Mouse (Mus musculus): ENCODE data around the gene March4. TPM values are rescaled to one million over a fixed set of nuclear protein-coding genes. Genes with fewer than 3 reads are reported as not detected.

Gene March4
- polyA plus RNA-seq, 1 experiment = 0.01 TPM

DNA sequence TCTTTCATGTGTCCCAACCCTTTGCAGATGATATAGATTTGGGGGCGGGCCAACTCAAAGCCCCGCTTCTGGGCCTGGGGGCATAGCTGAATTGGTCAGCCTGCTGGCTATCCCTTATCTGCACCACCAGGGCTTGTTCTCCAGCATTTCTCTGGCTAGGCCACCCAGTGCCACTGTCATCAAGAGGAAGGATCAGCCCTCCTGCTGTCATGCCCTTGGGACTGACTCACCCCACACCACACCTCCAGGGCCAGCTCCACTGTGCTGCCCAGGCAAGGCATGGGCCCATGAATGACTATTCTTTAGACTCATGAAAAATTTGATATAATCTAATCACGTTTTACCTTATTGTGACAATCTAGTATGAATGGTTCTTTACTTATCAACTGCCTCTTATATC lies 19.7 kb upstream of the March4 start:
- Histone ChIP-seq H3K4me3 (no peak overlapping the region), H3K27me3 (ENCODE audit: control insufficient read depth, insufficient read depth, insufficient read length) (no peaks in the 10 kb centered on the region), H3K36me3 (ENCODE audit: control insufficient read depth, insufficient read depth) (no peaks in the 10 kb centered on the region), H3K79me2 (ENCODE audit: control insufficient read depth, insufficient read depth) (no peaks in the 10 kb centered on the region), H3ac (ENCODE audit: control insufficient read depth, insufficient read length) (no peak overlapping the region), H3K4me2 (ENCODE audit: low read depth) (no peak overlapping the region)
- TF ChIP-seq CEBPB (IDR thresholded peaks at IDR 0.05; ENCODE audit: insufficient read depth, poor library complexity, severe bottlenecking) (no peak), TCF3 (IDR thresholded peaks at IDR 0.05; ENCODE audit: insufficient read length, low read depth) (no peak), E2F4 (IDR thresholded peaks at IDR 0.05; ENCODE audit: insufficient read depth) (no peak)

DNA sequence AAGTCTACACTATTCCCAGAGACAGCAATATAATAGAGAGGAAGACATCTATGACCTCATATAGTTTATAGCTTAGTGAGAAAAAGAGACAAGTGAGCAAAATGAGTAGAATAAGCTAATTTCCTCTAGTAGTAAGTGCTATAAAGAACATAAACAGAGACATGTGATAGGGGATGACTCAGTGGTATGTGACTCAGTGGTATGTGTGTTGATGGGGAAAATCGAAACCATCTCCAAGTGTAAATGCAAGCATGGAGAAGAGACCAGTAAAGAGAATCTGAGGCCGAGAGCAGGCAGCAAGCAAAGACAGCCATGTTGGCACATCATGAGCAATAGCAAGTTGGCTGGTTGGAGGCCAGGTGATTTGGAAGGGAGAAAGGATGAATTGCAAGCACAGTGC lies 13.6 kb upstream of the March4 start:
- Histone ChIP-seq H3K27me3 (ENCODE audit: control insufficient read depth, insufficient read depth, insufficient read length) (no peaks in the 10 kb centered on the region), H3K4me3 (no peak overlapping the region), H3ac (ENCODE audit: control insufficient read depth, insufficient read length) (no peak overlapping the region), H3K36me3 (ENCODE audit: control insufficient read depth, insufficient read depth) (no peaks in the 10 kb centered on the region), H3K79me2 (ENCODE audit: control insufficient read depth, insufficient read depth) (no peaks in the 10 kb centered on the region), H3K4me2 (ENCODE audit: low read depth) (no peak overlapping the region)
- TF ChIP-seq MYOD1 (IDR thresholded peaks at IDR 0.05; ENCODE audit: control insufficient read depth in 1 of 3, insufficient read length in 2 of 3, low read depth in 2 of 3) (no peak), REST (IDR thresholded peaks at IDR 0.05; ENCODE audit: insufficient read depth, insufficient read length) (no peak), POLR2AphosphoS2 (IDR thresholded peaks at IDR 0.05; ENCODE audit: insufficient read length, low read depth) (no peak), TCF3 (IDR thresholded peaks at IDR 0.05; ENCODE audit: insufficient read length, low read depth) (no peak), USF1 (IDR thresholded peaks at IDR 0.05; ENCODE audit: low read depth) (peak; percentile 47)

DNA sequence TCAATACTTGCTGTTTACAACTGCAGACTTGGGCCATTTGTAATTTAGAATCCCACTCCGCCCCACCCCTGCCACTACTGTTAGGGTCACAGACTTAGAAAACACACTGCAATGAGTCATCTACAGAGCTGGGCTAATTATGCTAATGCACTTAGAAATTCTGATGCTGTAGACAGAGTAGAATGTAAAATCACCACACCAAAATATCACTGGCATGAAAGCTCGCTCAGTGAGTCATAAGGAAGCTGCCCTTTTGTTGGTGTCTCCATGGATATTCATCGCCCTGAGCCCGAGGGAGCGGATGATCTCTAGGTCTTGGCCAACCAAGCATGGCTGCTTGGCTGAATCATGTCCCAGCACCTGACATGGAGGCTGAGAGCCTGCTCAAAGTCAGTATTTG lies 1.5 kb upstream of the March4 start:
- TF ChIP-seq TCF12 (IDR thresholded peaks at IDR 0.05; ENCODE audit: insufficient read depth, poor library complexity, severe bottlenecking) (no peak), CEBPB (IDR thresholded peaks at IDR 0.05; ENCODE audit: insufficient read depth, poor library complexity, severe bottlenecking) (no peak), POLR2AphosphoS2 (IDR thresholded peaks at IDR 0.05; ENCODE audit: insufficient read length, low read depth) (no peak), MYOG (IDR thresholded peaks at IDR 0.05; ENCODE audit: control insufficient read depth in 1 of 3, insufficient read depth in 1 of 3, insufficient read length in 2 of 3, low read depth in 2 of 3) (no peak), MYOD1 (IDR thresholded peaks at IDR 0.05; ENCODE audit: control insufficient read depth in 1 of 3, insufficient read length in 2 of 3, low read depth in 2 of 3) (no peak), TCF3 (IDR thresholded peaks at IDR 0.05; ENCODE audit: insufficient read length, low read depth) (no peak), SRF (IDR thresholded peaks at IDR 0.05; ENCODE audit: control insufficient read depth, insufficient read length, low read depth) (no peak), USF1 (IDR thresholded peaks at IDR 0.05; ENCODE audit: low read depth) (no peak), E2F4 (IDR thresholded peaks at IDR 0.05; ENCODE audit: insufficient read depth) (no peak), REST (IDR thresholded peaks at IDR 0.05; ENCODE audit: insufficient read depth, insufficient read length) (no peak), MAX (IDR thresholded peaks at IDR 0.05; ENCODE audit: low read depth) (no peak), POLR2A (IDR thresholded peaks at IDR 0.05; ENCODE audit: insufficient read length, low read depth) (no peak)
- no peak overlapping the region for H3ac ChIP-seq (ENCODE audit: control insufficient read depth, insufficient read length)
- no peaks in the 10 kb centered on the region for H3K79me2 ChIP-seq (ENCODE audit: control insufficient read depth, insufficient read depth)
- no peak overlapping the region for H3K4me3 ChIP-seq
- no peaks in the 10 kb centered on the region for H3K36me3 ChIP-seq (ENCODE audit: control insufficient read depth, insufficient read depth)
- no peak overlapping the region for H3K4me2 ChIP-seq (ENCODE audit: low read depth)
- H3K27me3 ChIP-seq (ENCODE audit: control insufficient read depth, insufficient read depth, insufficient read length) = peaks cover 21% of the 10 kb centered on the region

DNA sequence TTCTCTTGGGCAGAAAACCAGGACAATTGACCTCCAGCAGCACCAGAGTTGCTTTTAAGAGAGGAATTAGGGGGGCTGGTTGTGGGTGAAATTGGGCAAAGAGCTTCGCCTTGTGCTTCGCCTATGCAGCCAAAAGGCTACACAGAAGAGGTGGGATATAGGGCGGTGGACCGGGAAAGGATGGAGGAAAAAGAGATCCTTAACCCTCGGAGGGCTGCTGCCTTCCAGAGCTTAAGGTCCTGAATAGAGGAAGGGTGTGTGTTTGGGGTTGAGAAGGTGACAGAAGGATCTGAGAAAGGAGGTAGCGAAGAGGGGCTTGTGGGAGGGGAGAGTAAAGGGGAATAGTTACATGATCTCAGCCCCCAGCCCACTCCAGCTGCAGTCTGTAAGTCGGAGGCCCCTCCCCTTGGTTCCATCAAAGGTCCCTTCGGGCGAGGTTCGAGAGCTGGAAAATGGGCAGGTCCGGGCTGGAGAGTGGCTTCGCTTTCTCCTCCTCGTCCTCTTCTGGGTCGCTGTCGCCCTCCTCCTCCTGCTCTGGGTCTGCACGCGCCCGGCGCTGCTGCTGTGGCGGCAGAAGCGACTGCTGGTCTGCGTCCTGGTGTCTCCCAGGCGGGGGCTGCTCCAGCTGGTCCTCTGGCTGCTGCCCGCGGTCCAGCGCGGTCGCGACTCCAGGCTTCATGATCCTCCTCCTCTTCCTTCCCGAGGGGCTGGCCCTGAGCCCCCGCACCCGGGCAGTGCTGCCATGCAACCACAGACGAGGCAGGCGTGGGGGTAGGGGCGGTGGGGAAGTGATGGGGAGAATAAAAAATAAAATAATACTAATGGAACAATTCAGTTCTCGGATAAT lies 782 bp downstream of the March4 start:
- TF ChIP-seq MYOD1 (IDR thresholded peaks at IDR 0.05; ENCODE audit: control insufficient read depth in 1 of 3, insufficient read length in 2 of 3, low read depth in 2 of 3) (no peak), MAX (IDR thresholded peaks at IDR 0.05; ENCODE audit: low read depth) (no peak), SRF (IDR thresholded peaks at IDR 0.05; ENCODE audit: control insufficient read depth, insufficient read length, low read depth) (no peak), REST (IDR thresholded peaks at IDR 0.05; ENCODE audit: insufficient read depth, insufficient read length) (no peak), CEBPB (IDR thresholded peaks at IDR 0.05; ENCODE audit: insufficient read depth, poor library complexity, severe bottlenecking) (no peak), POLR2A (IDR thresholded peaks at IDR 0.05; ENCODE audit: insufficient read length, low read depth) (no peak), E2F4 (IDR thresholded peaks at IDR 0.05; ENCODE audit: insufficient read depth) (no peak), TCF12 (IDR thresholded peaks at IDR 0.05; ENCODE audit: insufficient read depth, poor library complexity, severe bottlenecking) (no peak), POLR2AphosphoS2 (IDR thresholded peaks at IDR 0.05; ENCODE audit: insufficient read length, low read depth) (no peak), MYOG (IDR thresholded peaks at IDR 0.05; ENCODE audit: control insufficient read depth in 1 of 3, insufficient read depth in 1 of 3, insufficient read length in 2 of 3, low read depth in 2 of 3) (no peak), USF1 (IDR thresholded peaks at IDR 0.05; ENCODE audit: low read depth) (no peak), TCF3 (IDR thresholded peaks at IDR 0.05; ENCODE audit: insufficient read length, low read depth) (no peak)
- Histone ChIP-seq H3K36me3 (ENCODE audit: control insufficient read depth, insufficient read depth) (no peaks in the 10 kb centered on the region), H3K4me2 (ENCODE audit: low read depth) (no peak overlapping the region), H3K79me2 (ENCODE audit: control insufficient read depth, insufficient read depth) (no peaks in the 10 kb centered on the region), H3ac (ENCODE audit: control insufficient read depth, insufficient read length) (no peak overlapping the region), H3K27me3 (ENCODE audit: control insufficient read depth, insufficient read depth, insufficient read length) (peaks cover 24% of the 10 kb centered on the region), H3K4me3 (no peak overlapping the region)

DNA sequence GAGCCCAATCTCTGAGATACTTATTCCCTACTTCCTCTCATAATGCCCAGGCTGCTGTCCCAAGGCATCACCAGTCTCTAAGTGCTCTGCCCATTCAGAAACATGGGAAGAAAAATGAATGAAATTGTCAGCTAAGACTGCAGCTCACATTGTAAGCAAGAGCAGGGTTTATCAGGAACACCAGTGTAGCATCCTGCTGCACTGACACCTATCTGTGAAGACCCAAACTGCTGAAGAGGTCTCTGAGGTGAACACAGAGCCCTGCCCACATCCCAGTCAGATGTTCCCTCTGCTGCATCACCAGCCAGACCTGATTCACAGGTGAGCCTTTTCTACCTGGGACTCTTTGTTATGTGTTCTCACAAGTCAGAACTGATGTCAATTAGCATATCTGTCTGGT lies 3.3 kb downstream of the March4 start:
- Histone ChIP-seq H3K4me2 (ENCODE audit: low read depth) (no peak overlapping the region), H3K79me2 (ENCODE audit: control insufficient read depth, insufficient read depth) (no peaks in the 10 kb centered on the region), H3K4me3 (no peak overlapping the region), H3K36me3 (ENCODE audit: control insufficient read depth, insufficient read depth) (no peaks in the 10 kb centered on the region), H3K27me3 (ENCODE audit: control insufficient read depth, insufficient read depth, insufficient read length) (peaks cover 25% of the 10 kb centered on the region), H3ac (ENCODE audit: control insufficient read depth, insufficient read length) (no peak overlapping the region)
- no peak for TF ChIP-seq MAX (IDR thresholded peaks at IDR 0.05; ENCODE audit: low read depth)
- TF ChIP-seq POLR2AphosphoS2 (IDR thresholded peaks at IDR 0.05; ENCODE audit: insufficient read length, low read depth) = no peak
- TF ChIP-seq TCF12 (IDR thresholded peaks at IDR 0.05; ENCODE audit: insufficient read depth, poor library complexity, severe bottlenecking) = no peak
- no peak for TF ChIP-seq TCF3 (IDR thresholded peaks at IDR 0.05; ENCODE audit: insufficient read length, low read depth)
- no peak for TF ChIP-seq MYOD1 (IDR thresholded peaks at IDR 0.05; ENCODE audit: control insufficient read depth in 1 of 3, insufficient read length in 2 of 3, low read depth in 2 of 3)
- TF ChIP-seq SRF (IDR thresholded peaks at IDR 0.05; ENCODE audit: control insufficient read depth, insufficient read length, low read depth) = no peak
- TF ChIP-seq E2F4 (IDR thresholded peaks at IDR 0.05; ENCODE audit: insufficient read depth) = no peak
- TF ChIP-seq REST (IDR thresholded peaks at IDR 0.05; ENCODE audit: insufficient read depth, insufficient read length) = no peak
- TF ChIP-seq MYOG (IDR thresholded peaks at IDR 0.05; ENCODE audit: control insufficient read depth in 1 of 3, insufficient read depth in 1 of 3, insufficient read length in 2 of 3, low read depth in 2 of 3) = no peak
- no peak for TF ChIP-seq POLR2A (IDR thresholded peaks at IDR 0.05; ENCODE audit: insufficient read length, low read depth)
- TF ChIP-seq CEBPB (IDR thresholded peaks at IDR 0.05; ENCODE audit: insufficient read depth, poor library complexity, severe bottlenecking) = no peak
- TF ChIP-seq USF1 (IDR thresholded peaks at IDR 0.05; ENCODE audit: low read depth) = no peak

Data from myocyte (in vitro differentiated cells).